Mouse (Mus musculus) cortical plate, adult 2 months (tissue): ENCODE data around the gene Cdk5. TPM values are rescaled to one million over a fixed set of nuclear protein-coding genes. Genes with fewer than 3 reads are reported as not detected.

Experiments used
- H3K27ac ChIP-seq: fragments of 200-500 bp; 2 replicates; pipeline ENCODE4 v1.5.1; 2012; ENCODE audit warnings: low read length, control low read depth, inconsistent platforms; ENCODE audit not compliant: insufficient read depth
- H3K4me1 ChIP-seq: fragments of 200-500 bp; 2 replicates; pipeline ENCODE4 v1.6.1; 2011; ENCODE audit warnings: low read length; ENCODE audit not compliant: control insufficient read depth, insufficient read depth
- H3K4me3 ChIP-seq: fragments of 200-500 bp; 2 replicates; pipeline ENCODE4 v1.5.1; 2011; ENCODE audit warnings: mild to moderate bottlenecking, low read length, control low read depth; ENCODE audit not compliant: insufficient read depth
- CTCF ChIP-seq: fragments of 200-500 bp; IDR thresholded peaks from 2 replicates; pipeline ENCODE4 v1.5.1; 2011; ENCODE audit warnings: mild to moderate bottlenecking, control low read depth, low read length; ENCODE audit not compliant: insufficient read depth; ENCODE audit errors: extremely low read depth
- POLR2A ChIP-seq: fragments of 200-500 bp; IDR thresholded peaks from 2 replicates; pipeline ENCODE4 v1.6.1; 2011; ENCODE audit warnings: mild to moderate bottlenecking, low read length, control low read depth; ENCODE audit not compliant: insufficient read depth; ENCODE audit errors: extremely low read depth
- polyA plus RNA-seq: library from polyadenylated mRNA; depleted of rRNA; stranded (reverse); fragments of >200 nt; gene quantifications from 2 replicates; pipeline ENCODE4 v1.2.3, GENCODE M21; 2012

Cdk5 gene
- polyA plus RNA-seq, 1 experiment = 232 TPM

DNA sequence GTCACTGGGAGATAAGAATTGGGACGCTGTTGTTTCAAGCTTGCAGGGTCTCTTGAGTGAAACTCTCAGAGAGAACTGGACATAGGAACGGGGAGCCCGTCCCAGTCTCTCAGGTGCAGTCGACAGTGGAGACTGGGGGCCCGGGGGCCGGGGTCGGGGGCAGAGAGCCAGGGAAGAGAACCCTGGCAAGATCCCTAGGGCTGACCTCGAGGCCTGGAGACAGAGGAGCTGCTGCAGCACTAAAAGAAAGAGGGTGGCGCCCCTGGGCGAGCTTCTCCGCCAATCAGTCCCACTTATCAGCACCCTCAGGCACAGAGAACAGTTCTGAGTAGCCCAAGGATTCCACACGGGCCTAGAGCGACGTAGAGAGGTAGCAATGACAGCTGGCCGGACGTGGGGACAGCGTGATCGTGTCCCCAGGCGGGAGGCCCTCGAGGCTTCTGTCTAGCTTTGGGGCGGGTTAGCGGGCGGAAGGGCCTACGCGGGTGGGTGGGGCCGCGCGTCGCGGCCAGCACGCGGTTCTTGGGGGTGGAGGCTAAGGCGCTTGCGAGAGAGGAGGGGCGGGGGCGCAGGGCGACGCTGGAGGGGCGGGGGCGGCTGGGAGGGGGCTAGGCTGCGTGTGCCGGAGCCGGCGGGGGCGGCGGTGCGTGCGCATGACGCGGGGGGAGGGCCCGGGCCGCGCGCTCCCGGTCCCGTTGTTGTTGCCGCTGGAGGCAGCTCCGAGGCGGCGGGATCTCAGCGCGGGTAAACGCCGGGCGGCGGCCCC, 28.1 kb upstream of the Cdk5 start:
- peak overlapping the region; percentile 81; the same call in 1 of the 2 replicates for H3K27ac ChIP-seq
- TF ChIP-seq POLR2A = peak; percentile 53; the same call in 1 of the 2 replicates
- no peak for TF ChIP-seq CTCF
- peaks cover 17% of the 10 kb centered on the region for H3K4me1 ChIP-seq
- peak overlapping the region; percentile 95 for H3K4me3 ChIP-seq

DNA sequence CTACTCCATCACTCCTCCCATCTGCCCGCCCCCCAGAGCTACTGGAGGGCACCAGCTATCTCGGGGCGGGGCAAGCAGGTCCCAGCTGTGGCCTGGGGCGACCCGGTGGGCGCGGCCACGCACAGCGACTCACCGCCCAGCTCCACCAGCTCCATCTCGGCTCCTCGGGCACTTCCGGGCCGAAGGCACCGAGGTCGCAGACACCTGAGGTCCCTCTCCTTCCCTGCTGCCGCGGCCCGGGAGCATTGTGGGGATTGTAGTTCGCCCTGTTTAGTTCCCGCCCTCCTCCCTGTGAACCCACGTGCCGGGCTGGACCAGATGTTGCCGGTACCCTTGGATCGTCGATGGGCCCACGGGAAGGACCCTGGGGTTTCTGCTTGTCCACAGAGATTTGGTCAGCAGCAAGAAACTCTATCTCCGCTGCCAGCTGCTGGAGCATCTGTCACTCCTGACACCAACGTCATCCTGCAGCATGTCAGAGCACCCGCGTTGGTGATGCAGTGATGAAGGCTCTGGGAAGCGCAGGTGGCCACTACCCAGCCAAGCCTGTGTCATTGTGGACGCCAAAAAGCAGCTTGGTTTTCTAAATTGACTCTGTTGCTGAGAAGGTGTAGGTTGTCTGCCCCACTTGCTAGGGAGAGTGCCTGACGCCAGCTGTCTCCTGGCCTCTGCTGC, 24.4 kb upstream of the Cdk5 start, which contains the start of gene Tmub1:
Gene Tmub1 (minus strand): TSS at position 231 of the 675 bp plus-strand sequence.
- peak within 1 kb of the TSS; percentile 67 for H3K27ac ChIP-seq
- TF ChIP-seq CTCF (no peak), POLR2A (peak; percentile 54; the same call in 1 of the 2 replicates)
- H3K4me3 ChIP-seq = peak within 1 kb of the TSS; percentile 51
- H3K4me1 ChIP-seq = peaks cover 3% of the 10 kb centered on the region; the same call in 1 of the 2 replicates

DNA sequence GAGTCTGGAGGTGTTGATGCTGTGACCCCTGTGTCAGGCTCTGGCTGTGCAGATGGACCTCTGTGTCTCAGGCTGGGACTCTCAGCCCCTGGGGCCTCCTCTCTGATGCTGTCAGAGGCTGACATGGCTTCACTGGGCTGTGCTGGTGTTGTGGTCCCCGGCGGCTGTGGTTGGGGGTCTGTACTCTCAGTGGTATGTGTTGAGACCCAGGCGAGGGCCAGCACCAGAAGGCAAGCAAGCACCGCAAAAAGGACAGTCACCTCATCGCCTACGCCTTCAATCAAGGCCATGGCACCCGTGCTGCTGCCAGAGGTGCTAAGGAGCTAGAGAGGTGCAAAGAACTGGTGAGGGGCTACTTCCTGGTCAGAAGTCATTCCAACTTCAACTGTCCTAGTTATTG, 23.3 kb upstream of the Cdk5 start:
- TF ChIP-seq CTCF (no peak), POLR2A (no peak)
- Histone ChIP-seq H3K4me3 (no peak overlapping the region), H3K4me1 (peaks cover 3% of the 10 kb centered on the region; the same call in 1 of the 2 replicates), H3K27ac (no peak overlapping the region)

DNA sequence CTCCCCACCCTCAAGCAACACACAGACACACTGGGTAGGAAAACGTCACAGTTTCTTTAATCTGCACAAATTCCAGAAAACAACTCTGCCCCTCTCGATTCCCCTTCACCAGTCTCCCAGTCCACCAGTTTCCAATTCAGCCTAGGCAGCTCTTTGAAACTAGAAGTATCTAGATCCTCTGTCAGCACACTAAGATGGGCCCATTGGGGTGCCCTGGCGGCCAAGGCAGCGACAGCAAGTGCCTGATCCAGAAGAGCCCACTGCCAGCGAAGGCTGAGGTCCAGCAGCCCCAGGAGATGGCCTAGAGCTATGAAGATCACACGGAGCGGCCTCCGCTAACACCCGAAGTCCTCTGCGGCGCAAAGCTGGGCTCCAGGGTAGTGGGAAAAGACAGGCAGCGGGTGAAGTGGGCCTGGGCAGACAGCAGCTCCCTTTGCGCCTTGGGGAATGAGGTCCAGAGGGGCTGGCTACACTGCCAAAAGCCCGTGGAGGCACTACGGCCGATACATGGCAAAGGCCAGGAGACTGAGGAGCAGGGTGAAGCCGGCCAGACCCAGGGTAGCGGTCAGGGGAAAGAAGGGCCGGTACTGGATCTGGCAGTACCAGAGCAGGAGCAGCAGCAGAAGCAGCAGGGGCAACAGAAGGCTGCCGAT, 22.2 kb upstream of the Cdk5 start:
- peak overlapping the region; percentile 81 for H3K4me3 ChIP-seq
- peaks cover 3% of the 10 kb centered on the region; the same call in 1 of the 2 replicates for H3K4me1 ChIP-seq
- peak overlapping the region; percentile 77 for H3K27ac ChIP-seq
- no peak for TF ChIP-seq POLR2A
- no peak for TF ChIP-seq CTCF

DNA sequence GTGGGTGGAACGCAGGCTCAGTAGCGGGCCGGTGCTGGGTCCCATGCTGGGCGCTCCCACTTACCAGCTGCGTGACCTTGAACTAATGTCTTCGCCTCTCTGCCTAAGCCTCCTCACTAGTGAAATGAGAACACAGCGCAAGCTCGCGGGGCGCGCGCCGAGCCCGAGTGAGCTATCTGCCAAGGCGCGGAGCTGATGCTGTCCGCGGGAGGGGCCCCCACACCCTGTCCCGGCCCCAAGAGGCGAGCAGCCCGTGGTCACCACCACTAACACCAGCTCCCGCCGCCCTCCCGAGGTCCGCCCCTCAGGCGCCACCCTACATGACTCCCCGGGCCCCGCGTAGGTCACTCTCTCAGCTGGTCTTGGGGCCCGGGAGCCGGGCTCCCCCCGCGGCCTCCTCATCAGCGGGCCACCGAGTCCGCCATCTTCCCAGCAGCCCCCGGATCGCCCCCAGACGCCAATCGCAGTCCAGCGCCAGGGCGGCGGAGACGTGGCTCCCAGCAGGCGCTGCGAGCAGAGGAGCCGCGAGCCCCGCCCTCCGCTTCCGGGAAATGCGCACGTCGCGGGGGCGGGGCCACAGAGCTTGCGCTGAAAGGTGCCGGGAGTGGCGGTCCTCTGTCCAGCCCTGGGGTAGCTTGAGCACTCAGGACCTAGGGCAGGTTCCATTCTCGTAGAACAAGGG, 21.6 kb upstream of the Cdk5 start, which contains the start of gene Fastk:
Gene Fastk (minus strand): TSS at position 542 of the 682 bp plus-strand sequence.
- Histone ChIP-seq H3K27ac (peak within 1 kb of the TSS; percentile 87), H3K4me3 (peak within 1 kb of the TSS; percentile 81), H3K4me1 (peaks cover 3% of the 10 kb centered on the region; the same call in 1 of the 2 replicates)
- peak; percentile 78; the same call in 1 of the 2 replicates for TF ChIP-seq POLR2A
- no peak for TF ChIP-seq CTCF

DNA sequence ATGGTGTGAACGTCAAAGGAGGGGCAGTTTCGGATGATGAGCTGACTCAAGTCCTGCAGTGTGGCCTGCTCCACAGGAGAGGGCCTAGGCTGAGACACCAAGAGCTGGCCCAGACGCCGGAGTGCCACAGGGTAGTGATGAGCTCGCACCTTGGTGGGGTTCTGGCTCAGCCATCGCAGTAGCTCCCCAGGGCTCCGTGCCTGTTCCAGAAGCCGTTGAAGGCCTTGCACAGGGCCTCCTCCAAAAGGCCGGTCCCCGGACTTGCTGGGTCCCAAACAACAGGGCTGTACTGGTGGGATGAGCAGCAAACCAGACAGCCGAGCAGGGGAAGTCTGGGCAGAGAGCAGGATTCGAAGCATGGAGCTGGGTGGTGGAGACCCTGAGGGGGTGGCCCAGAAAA, 20.6 kb upstream of the Cdk5 start:
- Histone ChIP-seq H3K27ac (no peak overlapping the region), H3K4me3 (peak overlapping the region; percentile 81; the same call in 1 of the 2 replicates), H3K4me1 (peaks cover 3% of the 10 kb centered on the region; the same call in 1 of the 2 replicates)
- TF ChIP-seq CTCF (no peak), POLR2A (no peak)

DNA sequence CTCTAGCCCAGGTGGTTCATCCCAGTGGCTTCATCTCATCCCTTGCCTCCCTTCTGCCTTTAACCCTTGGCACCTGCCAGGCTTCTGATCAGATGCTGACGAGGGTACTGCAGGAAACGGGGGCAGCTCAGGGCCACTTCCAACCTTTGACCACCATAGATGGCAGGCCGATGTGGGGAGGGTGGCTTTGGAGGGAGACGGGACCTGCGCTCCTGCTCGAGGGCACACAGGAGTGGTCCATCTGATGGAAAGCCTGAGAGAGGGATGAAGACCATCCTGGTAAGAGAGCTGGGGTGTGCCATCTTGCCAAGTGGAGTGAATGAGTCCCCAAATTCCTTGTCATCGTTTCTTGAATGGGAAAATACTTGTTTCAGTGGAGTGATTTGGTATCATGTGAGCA, 19.9 kb upstream of the Cdk5 start:
- Histone ChIP-seq H3K27ac (no peak overlapping the region), H3K4me1 (peaks cover 3% of the 10 kb centered on the region; the same call in 1 of the 2 replicates), H3K4me3 (peak overlapping the region; percentile 81; the same call in 1 of the 2 replicates)
- TF ChIP-seq CTCF = no peak

DNA sequence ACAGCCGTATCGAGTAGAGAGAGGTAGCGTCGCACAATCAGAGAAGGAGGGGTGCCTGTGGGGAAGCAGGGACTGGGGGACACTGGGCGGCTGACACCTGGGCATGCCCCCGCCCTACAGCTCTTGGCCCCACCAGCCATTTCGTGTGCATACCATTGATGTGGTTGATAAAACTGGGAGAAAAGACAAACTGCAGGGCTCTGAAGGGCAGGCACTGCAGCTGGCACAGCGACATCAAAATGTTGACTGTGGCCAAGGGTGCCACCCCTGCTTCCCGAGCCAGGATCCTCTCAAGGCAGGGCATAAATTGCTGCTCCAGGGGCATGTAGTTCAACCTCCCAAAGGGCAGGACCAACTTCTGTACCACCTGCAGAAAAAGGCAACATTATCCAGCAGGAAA, 18.7 kb upstream of the Cdk5 start:
- Histone ChIP-seq H3K4me3 (no peak overlapping the region), H3K27ac (no peak overlapping the region), H3K4me1 (peaks cover 3% of the 10 kb centered on the region; the same call in 1 of the 2 replicates)
- TF ChIP-seq CTCF (no peak), POLR2A (no peak)

DNA sequence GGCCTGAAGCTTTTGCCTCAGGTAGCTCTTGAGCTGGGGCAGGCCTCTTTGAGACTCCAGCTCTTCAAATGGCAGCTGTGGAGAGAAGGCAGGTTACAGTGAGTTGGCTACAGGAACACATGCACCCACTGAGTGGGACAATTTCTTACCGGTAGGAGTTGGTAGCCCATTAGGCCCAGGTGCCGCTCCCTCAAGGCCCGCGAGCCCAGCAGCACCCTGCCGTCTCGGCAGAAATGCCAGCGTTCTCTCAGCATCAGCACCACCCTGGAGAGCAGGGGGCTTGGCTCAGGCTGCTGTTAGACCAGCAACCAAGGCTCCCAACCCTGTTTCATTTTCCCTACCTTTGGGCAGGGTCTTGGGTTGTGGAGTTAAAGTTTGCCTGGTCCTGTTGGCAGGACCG, 17.9 kb upstream of the Cdk5 start:
- TF ChIP-seq POLR2A (no peak), CTCF (no peak)
- Histone ChIP-seq H3K27ac (no peak overlapping the region), H3K4me3 (no peak overlapping the region), H3K4me1 (peaks cover 3% of the 10 kb centered on the region; the same call in 1 of the 2 replicates)
